Mouse (Mus musculus): ENCODE data around the gene Wdr25. TPM values are rescaled to one million over a fixed set of nuclear protein-coding genes. Genes with fewer than 3 reads are reported as not detected.
A peak's percentile ranks its signal among the peaks of the same experiment; 100 is the strongest.

Gene Wdr25
- polyA plus RNA-seq, 1 experiment from 2014 or later: 4.6 TPM

- Histone ChIP-seq H3K4me2 (no peak overlapping the region), H3K9me3 (no peaks in the 10 kb centered on the region), H3K36me3 (no peaks in the 10 kb centered on the region), H3K4me3 (no peak overlapping the region), H3K27ac (replicated peaks) (no peak overlapping the region), H3K9ac (no peak overlapping the region), H3K27me3 (no peaks in the 10 kb centered on the region), H3K4me1 (replicated peaks) (peaks cover 18% of the 10 kb centered on the region)
- 77% methylated on average over 12 of the region's 12 CpGs for WGBS
- ATAC-seq (ENCODE audit: low FRiP score, low read depth): no peak
Observed at GRCm38 (mm10) chr12:108995976-108996636, 102.7 kb downstream of the Wdr25 start.

GRCm38 (mm10) chr12:108997249-108997648 is 103.8 kb downstream of the Wdr25 start:
- no peak overlapping the region for H3K27ac ChIP-seq (replicated peaks)
- peaks cover 18% of the 10 kb centered on the region for H3K4me1 ChIP-seq (replicated peaks)
- H3K4me2 ChIP-seq: no peak overlapping the region
- no peak for ATAC-seq (ENCODE audit: low FRiP score, low read depth)
- no peaks in the 10 kb centered on the region for H3K27me3 ChIP-seq
- H3K9me3 ChIP-seq: no peaks in the 10 kb centered on the region
- no peak overlapping the region for H3K4me3 ChIP-seq
- no peak overlapping the region for H3K9ac ChIP-seq
- H3K36me3 ChIP-seq: no peaks in the 10 kb centered on the region
- WGBS: 47% methylated on average over 8 of the region's 8 CpGs

DNA sequence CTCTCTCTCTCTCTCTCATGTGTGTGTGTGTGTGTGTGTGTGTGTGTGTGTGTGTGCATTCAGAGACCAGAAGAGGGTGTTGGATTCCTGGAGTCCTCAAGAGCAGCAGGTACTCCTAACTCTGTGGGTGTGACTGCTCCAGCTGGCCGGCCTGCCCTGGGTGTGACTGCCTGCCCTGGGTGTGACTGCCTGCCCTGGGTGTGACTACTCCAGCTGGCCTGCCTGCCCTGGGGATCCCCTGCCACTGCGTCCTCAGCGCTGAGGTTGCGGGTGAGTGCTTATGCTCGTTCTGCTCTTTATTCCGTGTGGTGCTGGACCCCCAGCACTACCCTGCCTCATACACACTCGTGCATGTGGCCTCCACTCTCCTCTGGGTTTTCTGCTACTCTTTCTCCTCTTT is 109.5 kb downstream of the Wdr25 start:
- H3K36me3 ChIP-seq: no peaks in the 10 kb centered on the region
- H3K27me3 ChIP-seq: no peaks in the 10 kb centered on the region; the same call in 1 of the 2 replicates
- H3K9ac ChIP-seq: no peak overlapping the region
- WGBS: 74% methylated on average over 7 of the region's 7 CpGs
- H3K4me2 ChIP-seq: no peak overlapping the region
- no peak for ATAC-seq (ENCODE audit: low FRiP score, low read depth)
- H3K4me1 ChIP-seq (replicated peaks): peaks cover 19% of the 10 kb centered on the region
- no peak overlapping the region for H3K27ac ChIP-seq (replicated peaks)
- no peak overlapping the region for H3K4me3 ChIP-seq
- H3K9me3 ChIP-seq: no peaks in the 10 kb centered on the region

DNA sequence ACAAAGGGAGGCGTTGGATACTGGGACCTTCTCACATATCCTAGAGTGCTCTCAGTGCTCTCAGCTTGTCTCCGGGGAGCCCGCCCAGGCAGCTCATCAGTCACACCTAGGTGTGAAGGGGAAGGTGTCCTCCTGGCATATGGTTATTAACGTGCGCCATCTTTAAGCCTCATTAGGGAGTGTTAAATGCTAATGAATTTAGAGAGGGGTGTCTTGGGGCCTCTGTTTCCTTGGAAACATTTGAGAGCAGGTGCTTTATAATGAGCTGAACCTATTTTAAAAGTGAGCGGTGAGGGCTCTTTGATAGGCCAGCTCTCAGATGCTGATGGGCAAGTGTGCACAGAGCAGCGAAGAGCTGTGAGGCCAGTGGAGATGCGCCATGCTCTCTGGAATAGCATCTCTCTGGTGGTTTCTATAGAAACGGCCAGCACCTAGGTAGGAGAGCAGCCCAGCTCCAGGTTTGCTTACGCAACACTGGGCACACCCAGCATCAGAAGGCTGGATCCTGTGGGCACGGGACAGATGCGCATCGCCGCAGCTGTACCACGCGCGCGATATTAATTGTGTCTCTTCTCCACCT is 116.7 kb downstream of the Wdr25 start:
- H3K4me2 ChIP-seq: peak overlapping the region; percentile 34
- no peak overlapping the region for H3K4me3 ChIP-seq
- peak overlapping the region; percentile 65 for H3K27ac ChIP-seq (replicated peaks)
- no peaks in the 10 kb centered on the region for H3K9me3 ChIP-seq
- H3K9ac ChIP-seq: no peak overlapping the region
- 42% methylated on average over 18 of the region's 18 CpGs for WGBS
- no peaks in the 10 kb centered on the region for H3K36me3 ChIP-seq
- no peaks in the 10 kb centered on the region for H3K27me3 ChIP-seq
- H3K4me1 ChIP-seq (replicated peaks): peaks cover 31% of the 10 kb centered on the region
- peak; percentile 65 for ATAC-seq (ENCODE audit: low FRiP score, low read depth)

GRCm38 (mm10) chr12:109022181-109022691 is 128.8 kb downstream of the Wdr25 start:
- Histone ChIP-seq H3K36me3 (no peaks in the 10 kb centered on the region), H3K4me3 (no peak overlapping the region), H3K9me3 (no peaks in the 10 kb centered on the region), H3K4me1 (replicated peaks) (peaks cover 18% of the 10 kb centered on the region; the same call in 1 of the 2 replicates), H3K9ac (no peak overlapping the region), H3K4me2 (no peak overlapping the region), H3K27me3 (no peaks in the 10 kb centered on the region), H3K27ac (replicated peaks) (no peak overlapping the region)
- peak; percentile 27; the same call in 1 of the 2 replicates for ATAC-seq (ENCODE audit: low FRiP score, low read depth)
- WGBS: 72% methylated on average over 10 of the region's 10 CpGs

GRCm38 (mm10) chr12:109022966-109023365 is 129.5 kb downstream of the Wdr25 start:
- H3K27me3 ChIP-seq: no peaks in the 10 kb centered on the region
- no peaks in the 10 kb centered on the region for H3K36me3 ChIP-seq
- no peak for ATAC-seq (ENCODE audit: low FRiP score, low read depth)
- H3K27ac ChIP-seq (replicated peaks): no peak overlapping the region
- H3K9me3 ChIP-seq: no peaks in the 10 kb centered on the region
- H3K4me1 ChIP-seq (replicated peaks): peaks cover 18% of the 10 kb centered on the region; the same call in 1 of the 2 replicates
- H3K9ac ChIP-seq: no peak overlapping the region
- WGBS: 85% methylated on average over 5 of the region's 5 CpGs
- H3K4me3 ChIP-seq: no peak overlapping the region
- H3K4me2 ChIP-seq: no peak overlapping the region

- no peak for ATAC-seq (ENCODE audit: low FRiP score, low read depth)
- H3K36me3 ChIP-seq: no peaks in the 10 kb centered on the region
- no peak overlapping the region for H3K27ac ChIP-seq (replicated peaks)
- no peak overlapping the region for H3K9ac ChIP-seq
- 57% methylated on average over 9 of the region's 9 CpGs for WGBS
- H3K4me2 ChIP-seq: no peak overlapping the region
- H3K27me3 ChIP-seq: no peaks in the 10 kb centered on the region
- no peaks in the 10 kb centered on the region for H3K9me3 ChIP-seq
- no peak overlapping the region for H3K4me3 ChIP-seq
- peaks cover 18% of the 10 kb centered on the region; the same call in 1 of the 2 replicates for H3K4me1 ChIP-seq (replicated peaks)
Observed at GRCm38 (mm10) chr12:109023780-109024179, 130.3 kb downstream of the Wdr25 start.

DNA sequence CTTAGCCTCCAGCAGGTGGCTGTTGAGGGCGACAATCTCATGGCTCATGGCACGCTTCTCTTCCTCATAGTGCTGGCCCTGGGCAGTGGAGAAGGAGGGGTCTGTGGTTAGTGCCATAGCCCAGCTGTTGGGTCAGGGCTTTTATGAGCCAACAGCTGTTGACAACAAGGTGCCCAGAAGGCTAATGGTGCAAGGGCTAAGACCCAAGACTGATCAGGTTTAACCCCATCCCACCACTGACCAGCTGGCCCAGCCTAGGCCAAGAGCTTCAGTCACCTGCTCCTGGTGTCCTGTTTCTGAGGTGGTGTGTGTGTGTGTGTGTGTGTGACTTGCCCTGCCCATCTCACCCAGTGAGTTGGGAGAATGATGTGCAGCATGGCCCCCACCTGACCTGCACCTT is 143.6 kb downstream of the Wdr25 start:
- H3K27ac ChIP-seq (replicated peaks): no peak overlapping the region
- no peak overlapping the region for H3K4me3 ChIP-seq
- no peaks in the 10 kb centered on the region; the same call in none of the 2 replicates for H3K27me3 ChIP-seq
- H3K9me3 ChIP-seq: no peaks in the 10 kb centered on the region
- H3K4me1 ChIP-seq (replicated peaks): peaks cover 5% of the 10 kb centered on the region; the same call in 1 of the 2 replicates
- peaks cover 5% of the 10 kb centered on the region; the same call in 1 of the 2 replicates for H3K36me3 ChIP-seq
- WGBS: 91% methylated on average over 2 of the region's 2 CpGs
- no peak overlapping the region for H3K9ac ChIP-seq
- ATAC-seq (ENCODE audit: low FRiP score, low read depth): no peak
- no peak overlapping the region for H3K4me2 ChIP-seq

GRCm38 (mm10) chr12:109038179-109038819 is 144.9 kb downstream of the Wdr25 start:
- no peak for ATAC-seq (ENCODE audit: low FRiP score, low read depth)
- Histone ChIP-seq H3K9me3 (no peaks in the 10 kb centered on the region), H3K4me3 (no peak overlapping the region), H3K27ac (replicated peaks) (no peak overlapping the region), H3K4me2 (no peak overlapping the region), H3K9ac (no peak overlapping the region), H3K36me3 (peaks cover 5% of the 10 kb centered on the region; the same call in 1 of the 2 replicates), H3K27me3 (peaks cover 5% of the 10 kb centered on the region), H3K4me1 (replicated peaks) (peaks cover 5% of the 10 kb centered on the region; the same call in 1 of the 2 replicates)
- WGBS: 31% methylated on average over 14 of the region's 14 CpGs

GRCm38 (mm10) chr12:109039311-109039710 is 145.9 kb downstream of the Wdr25 start:
- Histone ChIP-seq H3K4me3 (no peak overlapping the region), H3K4me2 (no peak overlapping the region), H3K27me3 (peaks cover 8% of the 10 kb centered on the region; the same call in 1 of the 2 replicates), H3K36me3 (no peaks in the 10 kb centered on the region), H3K4me1 (replicated peaks) (peaks cover 5% of the 10 kb centered on the region; the same call in 1 of the 2 replicates), H3K27ac (replicated peaks) (no peak overlapping the region), H3K9me3 (no peaks in the 10 kb centered on the region), H3K9ac (no peak overlapping the region)
- 63% methylated on average over 7 of the region's 7 CpGs for WGBS
- no peak for ATAC-seq (ENCODE audit: low FRiP score, low read depth)

DNA sequence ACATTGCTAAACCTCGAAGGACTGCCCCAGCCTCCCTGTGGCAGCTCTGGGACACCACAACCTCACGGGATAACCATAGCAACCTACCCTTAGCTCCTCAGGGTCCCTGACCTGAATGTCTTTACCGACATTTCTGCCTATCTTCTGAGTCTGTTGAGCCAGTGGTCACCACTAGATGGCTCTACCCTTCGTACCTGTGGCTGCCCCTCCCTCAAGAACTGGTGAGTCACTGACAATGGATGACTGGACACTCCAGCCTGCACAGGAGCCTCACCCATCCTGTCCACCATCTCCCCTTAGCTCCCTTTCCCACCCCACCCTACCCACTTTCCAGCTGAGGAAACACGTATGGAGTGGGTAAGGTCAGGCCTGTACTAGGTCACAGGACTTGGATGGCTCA is 151.1 kb downstream of the Wdr25 start:
- 33% methylated on average over 5 of the region's 5 CpGs for WGBS
- peaks cover 8% of the 10 kb centered on the region for H3K27me3 ChIP-seq

DNA sequence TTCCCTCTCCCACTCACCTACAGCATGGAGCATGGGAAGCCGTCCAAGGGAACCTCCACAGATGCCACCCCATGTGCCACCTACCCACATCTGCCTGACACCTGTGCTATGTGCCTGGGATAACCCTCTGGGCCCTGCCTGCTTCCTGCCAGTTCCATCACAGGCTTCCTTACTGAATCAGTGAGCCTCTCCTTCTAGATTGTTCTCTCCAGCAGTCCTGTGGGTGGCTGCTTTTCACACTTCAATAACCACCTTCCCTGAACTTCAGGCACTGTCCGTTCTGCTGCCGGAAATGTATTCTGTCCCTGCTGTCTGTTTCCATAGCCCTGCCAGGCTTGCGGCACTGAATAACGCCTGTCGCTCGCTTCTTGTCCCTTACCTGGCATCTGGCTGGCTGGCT is 152.2 kb downstream of the Wdr25 start:
- H3K27ac ChIP-seq (replicated peaks): no peak overlapping the region
- H3K9ac ChIP-seq: no peak overlapping the region
- ATAC-seq (ENCODE audit: low FRiP score, low read depth): no peak
- 82% methylated on average over 7 of the region's 7 CpGs for WGBS
- no peaks in the 10 kb centered on the region for H3K4me1 ChIP-seq (replicated peaks)
- no peaks in the 10 kb centered on the region for H3K36me3 ChIP-seq
- H3K4me2 ChIP-seq: no peak overlapping the region
- H3K4me3 ChIP-seq: no peak overlapping the region
- H3K9me3 ChIP-seq: no peaks in the 10 kb centered on the region
- H3K27me3 ChIP-seq: peaks cover 14% of the 10 kb centered on the region

More for the DNA sequence above, 151.1 kb downstream of the Wdr25 start:
- H3K36me3 ChIP-seq: no peaks in the 10 kb centered on the region
- H3K9me3 ChIP-seq: no peaks in the 10 kb centered on the region
- H3K9ac ChIP-seq: no peak overlapping the region
- H3K4me1 ChIP-seq (replicated peaks): no peaks in the 10 kb centered on the region
- no peak overlapping the region for H3K27ac ChIP-seq (replicated peaks)
- no peak overlapping the region for H3K4me2 ChIP-seq
- no peak for ATAC-seq (ENCODE audit: low FRiP score, low read depth)
- H3K4me3 ChIP-seq: no peak overlapping the region

All from hindbrain, embryonic 15.5 days (tissue).